Mouse (Mus musculus): ENCODE measurements around the gene Mnt. TPM values are rescaled to one million over a fixed set of nuclear protein-coding genes. Genes with fewer than 3 reads are reported as not detected.

Mnt gene
- total RNA-seq, 4 experiments from 2014 or later = 7.4 to 13.4 (median 10.2) TPM

DNA sequence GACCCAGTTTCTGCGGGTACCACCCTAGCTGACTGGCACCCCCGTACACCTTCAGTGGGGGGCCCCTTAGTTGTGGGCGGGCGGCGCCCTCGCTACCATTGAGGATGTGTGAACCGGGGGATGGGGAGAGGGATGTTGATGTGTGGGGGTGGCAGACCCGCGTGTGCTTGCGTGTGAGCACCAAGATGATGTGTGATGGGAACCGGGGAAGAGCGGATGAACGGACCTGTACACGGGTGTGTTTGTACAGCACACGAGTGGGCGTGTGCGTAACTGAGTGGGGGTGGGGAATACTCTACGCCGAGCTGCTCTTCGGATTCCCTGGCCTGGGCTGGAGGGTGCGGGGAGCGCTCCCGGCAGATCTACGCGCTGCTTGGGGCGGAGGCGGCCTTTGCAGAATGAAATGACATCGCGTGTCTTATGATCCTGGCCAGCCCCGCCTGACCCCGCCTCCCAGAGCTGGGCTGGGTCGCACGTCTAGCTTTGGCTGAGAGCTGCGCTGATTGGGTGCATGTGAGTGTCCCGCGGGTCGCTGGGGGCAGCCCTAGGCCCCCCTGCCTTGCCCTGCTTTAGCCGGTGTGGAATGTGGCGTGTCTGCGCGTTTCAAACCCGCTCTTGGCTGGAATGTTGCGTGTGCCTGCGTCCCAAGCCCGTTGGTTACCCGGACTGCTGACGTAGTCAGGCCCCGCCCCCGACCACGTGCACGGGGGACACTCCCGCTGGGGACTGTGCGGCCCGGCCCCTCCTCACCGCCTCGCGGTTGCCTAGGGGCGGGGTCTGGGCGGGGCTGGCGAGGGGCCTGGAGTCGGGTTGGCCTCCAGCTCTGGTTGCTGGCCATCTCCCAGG, 1.1 kb downstream of the Mnt start:
- DNase-seq (ENCODE audit: low spot score) = peak; percentile 99

DNA sequence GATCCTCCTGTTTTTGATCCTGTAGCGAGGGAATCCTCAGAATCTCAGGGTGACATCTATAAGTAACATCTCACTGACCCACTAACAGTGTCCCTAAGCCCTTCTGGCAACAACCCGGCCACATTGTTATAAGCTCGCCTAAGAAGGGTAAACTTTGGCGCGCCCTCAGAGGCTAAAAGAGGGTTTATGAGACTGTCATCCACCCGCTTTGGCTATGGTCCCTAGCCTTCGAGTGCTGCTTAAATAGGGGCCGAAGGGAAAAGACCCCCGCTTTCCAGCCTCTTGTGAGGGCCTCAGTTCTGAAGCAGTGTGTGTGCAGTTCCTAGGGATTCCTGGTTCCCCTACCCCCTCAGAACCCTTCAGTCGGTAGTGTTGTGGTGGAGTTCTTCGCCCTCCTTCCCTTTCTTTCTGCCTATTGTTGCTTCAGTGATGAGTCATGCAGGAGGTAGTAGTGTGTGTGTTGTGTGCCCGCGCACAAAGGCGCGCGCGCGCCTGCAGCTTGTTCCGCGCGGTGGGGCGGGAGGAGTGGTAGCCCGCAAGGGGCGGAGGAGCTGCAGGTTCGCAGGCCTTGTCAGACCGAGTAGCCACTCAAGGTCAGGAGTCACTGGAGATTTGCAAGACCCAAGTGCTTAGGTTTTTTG, 1.9 kb downstream of the Mnt start:
- peak; percentile 53 for DNase-seq (ENCODE audit: low spot score)

DNA sequence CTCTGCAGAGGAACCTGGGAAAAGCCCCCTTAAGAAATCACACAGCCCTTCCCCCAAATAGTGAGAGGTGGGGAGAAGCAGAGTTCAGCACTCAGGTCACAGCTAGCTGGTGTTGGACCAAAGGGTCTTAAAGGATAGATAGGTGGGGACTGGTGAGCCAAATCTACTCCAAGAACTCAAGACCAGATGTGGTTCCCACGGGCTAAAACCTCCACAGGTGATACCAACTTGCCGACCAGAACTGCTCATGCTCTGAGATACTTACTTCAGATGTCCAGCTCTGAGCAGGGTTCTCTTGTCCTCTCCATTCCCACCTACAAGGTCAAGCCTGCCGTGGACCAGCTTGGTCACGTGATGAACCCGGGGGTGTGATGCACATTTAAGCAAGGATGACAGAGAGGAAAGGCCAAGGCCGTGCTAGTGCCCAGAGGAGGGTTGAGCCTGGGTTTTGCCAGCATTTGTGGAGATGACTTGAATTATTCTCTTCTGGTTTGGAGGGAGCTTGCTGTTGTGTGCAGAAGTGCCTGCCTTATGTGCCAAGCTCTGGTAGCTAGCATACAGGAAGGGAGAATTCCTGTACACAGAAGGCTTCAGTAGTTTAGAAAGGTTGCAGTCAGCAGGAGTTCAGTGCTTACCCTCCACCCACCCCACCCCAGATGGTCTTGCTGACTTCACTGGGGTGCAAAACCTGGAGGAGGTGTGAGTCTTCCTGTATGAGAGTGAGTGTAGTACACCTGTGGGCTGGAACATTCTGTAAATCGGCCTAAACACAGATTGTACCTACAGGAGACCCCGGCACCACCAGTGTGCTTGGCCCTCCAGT, 3.0 kb downstream of the Mnt start:
- DNase-seq (ENCODE audit: low spot score) = no peak

DNA sequence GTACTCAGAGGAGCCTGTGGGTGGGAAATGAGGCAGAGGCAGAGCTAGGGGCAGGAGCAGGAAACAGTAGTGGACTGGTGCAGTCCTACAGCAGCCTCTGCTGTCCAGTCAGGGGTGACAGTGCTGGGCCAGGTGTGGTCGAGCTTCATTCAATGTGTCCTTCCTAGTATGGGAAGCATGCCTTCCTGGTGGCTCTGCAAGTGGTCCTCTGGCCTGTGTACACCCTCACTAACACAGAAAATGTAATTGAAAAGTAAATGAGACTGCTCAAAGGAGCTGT, 3.6 kb downstream of the Mnt start:
- DNase-seq (ENCODE audit: low spot score) = no peak

DNA sequence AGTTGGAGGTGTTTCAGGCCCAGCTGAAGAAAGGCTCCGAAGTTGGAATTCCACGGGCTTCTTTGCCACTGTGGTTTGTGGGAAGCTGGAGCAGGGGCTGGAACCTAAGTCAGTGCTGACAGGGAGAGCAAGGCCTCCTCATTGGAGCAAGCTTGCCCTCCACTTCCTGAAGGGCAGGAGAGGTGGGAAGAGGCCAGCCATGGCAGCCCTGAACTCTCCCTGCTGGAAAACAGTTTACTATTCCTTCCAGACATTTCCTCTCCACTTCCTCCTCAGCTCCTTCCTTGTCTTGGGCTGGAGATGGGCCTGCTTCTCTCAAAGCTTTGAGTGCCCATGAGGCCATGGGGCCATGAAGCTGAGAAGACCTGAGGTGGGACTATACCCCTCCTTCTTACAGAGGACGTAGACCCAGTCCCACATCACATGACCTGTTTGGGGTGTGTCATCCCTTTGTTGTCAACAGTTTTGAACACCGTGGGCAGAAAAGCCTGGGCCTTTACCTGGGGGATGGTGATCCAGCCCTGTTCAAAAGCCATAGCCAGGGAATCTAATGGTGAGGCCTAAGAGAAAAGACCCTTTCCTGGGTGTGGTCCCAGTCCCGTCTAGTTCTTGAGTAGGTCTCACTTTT, 4.0 kb downstream of the Mnt start:
- no peak for DNase-seq (ENCODE audit: low spot score)

DNA sequence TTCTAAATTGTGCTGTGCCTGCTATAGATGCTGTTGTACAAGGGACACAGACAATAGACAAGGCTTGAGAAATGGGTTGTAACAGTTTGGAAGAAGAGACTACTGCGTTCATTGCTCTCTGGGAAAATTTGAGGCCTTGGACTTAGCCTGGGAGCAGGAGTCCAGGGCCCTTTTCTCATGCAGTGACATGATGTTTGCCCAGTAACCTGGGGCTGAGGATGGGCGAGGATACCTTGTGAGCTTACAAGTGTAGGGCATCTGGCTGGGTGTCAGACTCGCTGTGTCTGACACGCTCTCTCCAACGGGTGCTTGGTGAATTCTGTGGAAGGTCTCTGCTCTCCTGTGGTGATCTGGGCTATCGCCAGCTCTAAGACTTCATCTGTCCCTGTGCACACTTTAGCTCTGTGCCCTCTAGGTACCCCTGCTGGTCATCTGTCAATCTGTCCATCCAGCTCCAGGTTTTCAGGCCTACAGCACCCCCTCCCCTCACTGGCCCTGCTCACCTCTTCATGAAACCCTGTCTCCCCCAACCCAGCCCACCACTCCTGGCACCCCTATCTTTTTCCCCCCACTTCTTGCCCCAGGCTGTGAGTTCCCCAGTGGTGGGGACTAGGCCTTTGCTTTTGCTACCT, 5.0 kb downstream of the Mnt start:
- DNase-seq (ENCODE audit: low spot score) = no peak

DNA sequence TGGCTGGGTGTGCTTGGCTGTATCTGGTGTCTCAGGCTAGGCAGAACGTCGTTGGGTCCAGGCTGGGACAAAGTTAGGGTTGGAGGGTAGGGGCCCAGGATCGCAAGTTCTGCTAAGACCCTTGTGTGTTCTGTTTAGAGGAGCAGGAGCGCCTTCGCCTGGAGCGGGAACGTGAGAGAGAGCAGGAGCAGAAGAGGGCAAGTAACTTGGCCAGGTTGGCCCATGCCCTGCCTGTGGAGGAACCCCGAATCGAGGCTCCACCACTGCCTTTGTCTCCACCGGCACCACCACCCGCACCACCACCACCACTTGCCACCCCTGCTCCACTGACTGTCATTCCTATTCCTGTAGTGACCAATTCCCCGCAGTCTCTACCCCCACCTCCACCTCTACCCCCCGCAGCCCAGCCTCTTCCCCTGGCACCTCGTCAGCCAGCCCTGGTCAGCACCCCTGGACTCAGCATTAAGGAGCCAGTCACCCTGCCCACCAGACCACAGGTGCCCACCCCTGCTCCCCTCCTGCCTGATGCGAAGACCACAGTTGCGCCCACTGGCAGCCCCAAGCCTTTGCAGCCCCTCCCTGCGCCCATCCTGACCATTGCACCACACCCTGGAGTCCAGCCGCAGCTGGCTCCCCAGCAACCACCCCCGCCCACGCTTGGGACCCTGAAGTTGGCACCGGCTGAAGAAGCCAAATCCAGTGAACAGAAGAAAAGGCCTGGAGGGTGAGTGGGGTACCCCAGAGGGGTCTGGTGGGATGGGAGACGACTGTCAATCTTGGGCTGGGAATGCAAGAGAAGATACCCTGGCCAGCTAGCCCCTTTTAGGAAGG, 5.7 kb downstream of the Mnt start:
- DNase-seq (ENCODE audit: low spot score) = no peak

DNA sequence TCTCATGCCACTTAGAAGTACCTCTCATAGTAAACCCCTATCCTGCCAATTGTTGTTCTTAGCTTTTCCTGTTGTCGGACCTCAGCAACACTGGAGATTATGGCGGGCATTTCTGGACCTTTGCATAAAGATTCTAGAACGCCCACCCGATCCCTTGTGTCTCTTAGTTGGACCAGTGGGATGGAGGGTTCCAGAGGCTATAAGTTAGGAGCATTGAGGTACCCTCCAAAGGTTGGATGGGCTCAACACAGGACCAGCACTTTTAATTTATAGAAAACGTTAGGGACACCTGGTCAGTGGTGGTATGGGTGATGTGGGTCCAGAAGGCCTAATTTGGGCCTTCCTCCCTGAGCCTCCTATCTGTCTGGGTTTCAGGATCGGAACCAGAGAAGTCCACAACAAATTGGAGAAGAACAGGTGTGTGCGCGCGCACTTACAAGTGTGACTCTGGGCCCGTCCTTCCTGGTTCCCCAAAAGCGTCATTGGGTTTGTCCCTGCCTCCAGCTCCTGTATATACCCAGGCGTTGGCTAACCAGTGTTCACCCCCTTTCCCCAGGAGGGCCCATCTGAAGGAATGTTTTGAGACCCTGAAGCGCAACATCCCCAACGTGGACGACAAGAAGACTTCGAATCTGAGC, 6.5 kb downstream of the Mnt start:
- no peak for DNase-seq (ENCODE audit: low spot score)

DNA sequence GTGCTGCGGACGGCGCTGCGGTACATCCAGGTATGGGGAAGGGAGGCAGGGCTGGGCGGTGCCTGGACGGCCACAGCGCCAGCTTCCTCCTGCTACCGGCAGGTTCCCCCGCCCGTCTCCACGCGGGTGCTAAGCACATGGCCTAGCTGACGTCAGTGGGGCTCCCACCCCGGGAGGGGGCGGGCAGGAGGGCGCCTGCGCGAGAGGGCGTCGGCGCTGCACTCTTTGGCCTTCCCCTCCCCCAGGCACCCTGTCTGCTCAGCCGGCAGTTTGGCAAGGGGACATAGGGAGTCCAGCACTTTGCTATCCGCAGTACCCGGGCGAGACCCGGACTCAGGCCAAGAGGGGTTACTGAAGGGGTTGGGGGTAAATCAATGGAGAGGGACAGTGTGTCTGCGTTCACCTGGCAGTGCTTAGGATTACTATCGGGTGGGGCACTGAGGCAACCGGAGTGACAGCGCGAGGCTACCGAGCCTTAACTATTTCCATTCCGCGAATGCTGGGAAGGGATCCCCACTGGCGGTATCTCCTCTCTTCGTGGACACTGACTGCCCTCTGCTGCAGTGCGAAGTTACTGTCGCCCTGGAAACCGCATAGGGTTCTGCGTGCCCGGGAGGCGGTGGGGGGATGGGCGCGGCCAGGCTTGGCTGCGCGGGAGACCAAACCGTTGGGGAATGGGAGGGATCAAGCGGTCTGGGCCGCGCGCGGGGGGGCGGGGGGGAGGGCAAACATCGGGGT, 7.1 kb downstream of the Mnt start:
- DNase-seq (ENCODE audit: low spot score) = peak; percentile 94

DNA sequence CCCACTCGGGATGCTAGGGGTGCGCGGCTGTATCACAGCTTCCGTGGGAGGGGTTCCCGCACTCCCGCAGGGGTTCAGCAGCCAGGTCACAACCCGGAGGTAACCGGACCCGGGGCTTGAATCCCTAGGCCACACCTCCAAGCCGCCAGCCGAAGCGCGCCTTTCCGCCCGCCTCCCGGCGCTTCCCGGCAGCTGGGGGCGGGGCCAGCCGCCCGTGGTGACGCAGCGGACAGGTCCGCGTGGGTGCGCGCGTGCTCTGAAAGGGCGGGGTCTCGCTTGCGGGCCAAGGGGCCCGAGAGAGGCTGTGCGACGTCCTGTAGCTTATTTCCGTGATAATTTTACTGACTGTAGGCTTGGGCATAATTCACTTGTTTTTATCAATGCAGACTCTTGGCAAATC, 7.7 kb downstream of the Mnt start:
- DNase-seq (ENCODE audit: low spot score) = peak; percentile 92

DNA sequence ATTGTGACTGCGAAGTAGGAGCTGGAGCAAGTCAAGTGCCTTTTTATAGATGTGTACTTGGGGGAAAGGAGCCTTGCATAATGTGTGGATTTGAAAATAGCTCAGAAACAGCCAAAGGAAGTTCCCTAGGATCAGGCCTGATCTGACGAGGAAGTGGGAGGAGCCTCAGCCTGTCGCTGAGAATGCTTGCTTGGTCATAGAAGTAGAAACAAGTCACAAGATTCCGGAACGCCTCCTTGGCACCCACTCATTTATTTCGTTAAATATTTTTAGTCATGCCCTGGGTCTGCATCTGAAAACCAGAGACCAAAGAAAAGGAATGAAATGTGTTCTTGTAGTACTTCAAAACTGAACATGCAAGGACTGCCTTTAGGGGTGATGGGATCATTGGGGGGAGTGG, 8.3 kb downstream of the Mnt start:
- DNase-seq (ENCODE audit: low spot score) = peak; percentile 81

DNA sequence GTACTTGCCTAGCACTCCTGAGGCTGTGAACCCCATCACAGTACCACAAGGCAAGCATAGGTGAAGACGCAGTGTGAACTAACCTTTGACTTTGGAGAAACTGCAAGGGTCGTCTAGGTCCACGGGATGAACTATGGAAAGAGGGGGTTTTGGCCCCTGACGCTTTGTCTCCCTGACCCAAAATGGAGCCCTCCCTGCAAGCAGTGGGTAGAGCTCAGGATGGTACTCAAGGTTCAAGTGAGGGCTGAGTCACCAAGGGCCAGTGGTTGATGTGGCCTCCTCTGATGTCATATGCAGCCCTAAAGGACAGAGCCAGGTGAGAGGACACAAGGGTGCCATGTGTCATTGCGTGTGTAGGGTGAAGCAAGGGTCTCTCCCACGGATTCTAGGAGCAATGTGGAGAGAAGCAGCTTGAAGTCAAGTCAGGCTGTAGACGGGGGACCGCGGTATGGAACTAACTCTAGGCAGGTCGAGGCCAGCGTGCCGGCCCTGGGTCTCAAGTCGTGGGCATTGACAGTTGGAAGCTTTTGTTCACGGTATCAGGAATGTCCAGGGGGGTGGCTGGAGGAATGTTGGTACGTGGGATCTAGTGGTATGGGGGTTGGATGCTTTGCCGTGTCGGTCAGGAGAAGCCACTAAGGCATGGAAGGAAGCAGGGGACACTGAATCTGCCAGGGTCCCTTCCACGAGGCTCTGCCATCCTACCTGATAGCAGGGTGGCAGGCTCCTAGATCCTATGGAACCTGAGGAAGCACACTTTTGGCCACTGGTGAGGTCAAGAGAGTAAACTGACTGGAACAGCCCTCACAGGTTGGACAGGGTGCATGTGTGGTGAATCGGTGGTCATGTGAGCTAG, 9.4 kb downstream of the Mnt start:
- DNase-seq (ENCODE audit: low spot score) = no peak

DNA sequence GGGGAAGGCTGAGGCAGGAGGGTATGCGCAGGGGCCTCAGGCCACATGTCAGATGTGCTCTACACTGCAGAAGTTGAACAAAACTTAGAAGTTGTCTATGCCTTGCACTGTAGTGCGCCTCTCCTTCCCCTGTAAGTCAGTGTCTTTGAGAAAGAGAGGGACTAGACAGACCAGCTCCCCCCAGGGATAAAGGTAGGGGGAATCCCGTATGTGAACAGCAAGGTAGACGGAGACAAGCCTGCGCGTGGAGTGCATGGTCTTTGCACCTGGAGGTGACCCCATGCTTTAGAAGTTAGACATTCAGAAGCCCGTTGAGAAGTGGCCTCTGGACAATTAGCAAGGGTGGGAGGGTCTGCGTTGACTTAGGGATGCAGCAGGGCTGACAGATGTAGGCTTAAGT, 10.0 kb downstream of the Mnt start:
- DNase-seq (ENCODE audit: low spot score) = no peak

DNA sequence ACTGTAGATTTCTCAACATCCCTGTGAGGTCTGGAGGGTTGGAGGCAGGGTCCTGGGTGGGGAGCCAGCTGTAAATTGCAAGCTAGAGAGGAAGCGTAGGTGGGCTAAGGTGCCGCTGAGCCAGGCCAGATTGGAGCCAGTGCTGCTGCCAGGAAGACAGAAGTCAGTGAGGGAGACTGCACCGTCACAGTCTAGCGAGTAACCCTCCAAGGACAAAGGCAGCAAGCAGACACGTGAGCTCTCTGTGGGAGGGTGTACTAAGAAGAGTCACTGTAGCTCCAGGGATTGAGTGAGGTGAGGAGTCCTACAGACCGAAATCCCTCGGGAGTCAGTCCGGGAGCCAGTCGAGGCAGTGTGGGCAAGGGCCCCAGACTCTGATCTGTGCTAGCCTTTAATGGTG, 10.6 kb downstream of the Mnt start:
- DNase-seq (ENCODE audit: low spot score) = no peak

DNA sequence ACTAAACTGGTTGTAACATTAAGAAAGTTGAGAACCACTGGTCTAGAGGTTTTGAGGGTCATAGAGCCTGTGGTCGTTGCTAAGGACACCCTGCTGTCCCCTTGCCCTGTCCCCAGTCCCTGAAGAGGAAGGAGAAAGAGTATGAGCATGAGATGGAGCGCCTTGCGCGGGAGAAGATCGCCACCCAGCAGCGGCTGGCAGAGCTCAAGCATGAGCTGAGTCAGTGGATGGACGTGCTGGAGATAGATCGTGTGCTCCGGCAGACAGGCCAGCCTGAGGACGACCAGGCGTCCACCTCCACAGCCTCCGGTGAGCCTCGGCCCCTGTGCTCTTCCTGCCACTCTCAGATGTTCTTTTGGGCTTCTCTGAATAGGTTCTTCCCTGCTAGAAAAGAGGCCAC, 11.3 kb downstream of the Mnt start:
- no peak for DNase-seq (ENCODE audit: low spot score)

DNA sequence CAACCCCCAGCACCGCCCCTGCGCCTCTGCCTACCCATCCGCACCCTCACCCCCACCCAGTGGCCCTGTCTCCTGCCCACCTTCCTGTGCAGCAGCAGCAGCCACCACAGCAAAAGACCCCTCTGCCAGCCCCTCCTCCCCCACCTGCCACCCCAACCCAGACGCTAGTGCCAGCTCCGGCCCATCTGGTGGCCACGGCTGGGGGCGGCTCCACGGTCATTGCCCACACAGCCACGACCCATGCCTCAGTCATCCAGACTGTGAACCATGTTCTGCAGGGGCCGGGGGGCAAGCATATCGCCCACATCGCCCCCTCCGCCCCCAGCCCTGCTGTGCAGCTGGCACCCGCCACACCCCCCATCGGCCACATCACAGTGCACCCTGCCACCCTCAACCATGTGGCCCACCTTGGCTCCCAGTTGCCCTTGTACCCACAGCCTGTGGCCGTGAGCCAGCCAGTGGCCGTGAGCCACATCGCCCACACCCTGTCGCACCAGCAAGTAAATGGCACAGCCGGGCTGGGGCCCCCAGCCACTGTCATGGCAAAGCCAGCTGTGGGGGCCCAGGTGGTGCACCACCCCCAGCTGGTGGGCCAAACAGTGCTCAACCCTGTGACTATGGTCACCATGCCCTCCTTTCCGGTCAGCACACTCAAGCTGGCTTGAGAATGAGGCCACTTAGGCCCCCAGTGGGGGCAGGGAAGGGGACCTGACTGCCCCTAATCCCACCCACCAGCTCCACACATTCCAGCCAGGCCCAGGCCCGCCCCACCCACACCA, 12.1 kb downstream of the Mnt start:
- no peak for DNase-seq (ENCODE audit: low spot score)

DNA sequence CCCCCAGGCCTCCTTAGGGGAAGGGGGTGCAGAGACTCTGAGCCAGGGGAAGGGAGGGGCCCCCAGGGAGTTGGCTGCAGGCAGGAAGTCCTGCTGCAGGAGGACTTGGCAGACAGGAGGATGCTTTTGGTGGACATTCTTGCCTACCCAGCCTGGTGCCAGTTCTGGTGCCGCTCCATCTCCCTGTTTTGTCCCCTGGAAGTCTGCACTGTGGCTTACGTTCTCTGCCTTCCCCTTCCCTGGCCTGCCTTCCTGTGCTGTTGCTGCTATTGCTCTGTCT, 12.7 kb downstream of the Mnt start:
- DNase-seq (ENCODE audit: low spot score) = no peak

DNA sequence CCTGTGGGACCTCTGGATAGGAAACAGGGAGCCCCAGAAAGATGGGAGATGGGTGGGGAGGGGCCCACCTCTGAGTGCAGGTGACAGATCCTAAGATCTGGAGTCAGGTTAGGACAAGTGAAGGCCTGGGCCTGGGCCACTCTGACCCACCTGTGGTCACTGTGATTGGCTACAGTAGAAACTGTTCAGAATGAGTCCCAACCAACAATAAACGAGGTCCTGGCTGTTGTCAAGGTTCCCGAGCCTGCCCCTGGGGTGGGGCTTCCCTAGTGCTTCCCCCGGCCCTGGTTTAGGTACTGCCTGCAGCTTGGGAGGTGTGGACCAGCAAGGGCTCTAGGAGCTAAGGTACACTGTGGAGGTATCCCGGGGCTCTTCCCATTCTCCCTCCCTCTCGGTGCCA, 13.0 kb downstream of the Mnt start:
- no peak for DNase-seq (ENCODE audit: low spot score)

All from heart, adult 8-10 months (tissue).